Mouse (Mus musculus): ENCODE results near the gene Adamts16. TPM values are rescaled to one million over a fixed set of nuclear protein-coding genes. Genes with fewer than 3 reads are reported as not detected.

Gene Adamts16
- polyA plus RNA-seq, 1 experiment from 2014 or later = 0.20 TPM

DNA sequence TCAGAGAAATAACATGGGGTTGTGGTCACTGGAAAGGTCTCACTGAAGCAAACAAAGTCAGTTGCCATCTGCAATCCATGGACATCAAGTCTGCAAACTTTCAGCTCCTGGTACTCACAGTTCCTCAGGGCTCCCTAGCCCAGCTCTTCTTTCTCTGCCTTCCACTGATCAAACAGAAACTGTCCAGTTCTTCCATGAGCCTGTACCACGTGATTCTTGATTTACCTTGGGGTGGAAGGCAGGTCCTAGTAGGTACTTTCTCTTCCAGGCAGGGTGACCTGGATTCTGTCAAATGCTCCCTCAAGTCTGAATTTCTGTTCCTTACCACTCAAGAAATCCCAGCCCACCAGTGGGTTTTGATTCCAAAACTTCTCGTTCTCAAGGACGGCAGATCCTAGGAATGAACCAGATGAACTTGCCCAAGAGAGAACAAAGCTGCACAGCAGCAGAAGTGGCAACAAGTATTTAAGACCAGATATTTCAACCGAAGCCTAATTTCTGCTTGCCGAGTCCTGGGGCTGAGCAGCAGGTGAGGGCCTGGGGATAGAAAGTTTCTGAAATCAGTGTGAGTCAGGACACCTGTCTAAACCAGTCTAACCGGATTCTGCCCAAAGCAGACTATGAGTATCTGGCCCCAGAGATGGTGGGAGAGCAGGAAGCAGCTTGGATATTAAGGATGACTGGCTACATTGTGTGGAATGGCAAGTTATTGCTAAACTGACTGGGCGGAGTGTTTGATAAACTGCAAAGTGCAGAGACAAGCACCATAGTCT lies 160.0 kb downstream of the Adamts16 start:
- Histone ChIP-seq H3K4me2 (no peak overlapping the region), H3K36me3 (replicated peaks) (no peaks in the 10 kb centered on the region), H3K9me3 (no peaks in the 10 kb centered on the region), H3K4me3 (replicated peaks) (no peak overlapping the region), H3K4me1 (peaks cover 7% of the 10 kb centered on the region; the same call in 1 of the 2 replicates), H3K9ac (no peak overlapping the region), H3K27me3 (no peaks in the 10 kb centered on the region), H3K27ac (no peak overlapping the region)
- 87% methylated on average over 7 of the region's 7 CpGs for WGBS
- no peak for ATAC-seq (ENCODE audit: low FRiP score)

GRCm38 (mm10) chr13:70680316-70680715 lies 161.3 kb downstream of the Adamts16 start:
- H3K9me3 ChIP-seq = no peaks in the 10 kb centered on the region
- peaks cover 6% of the 10 kb centered on the region; the same call in 1 of the 2 replicates for H3K4me1 ChIP-seq
- ATAC-seq (ENCODE audit: low FRiP score) = no peak
- WGBS = 87% methylated on average over 3 of the region's 3 CpGs
- no peaks in the 10 kb centered on the region for H3K27me3 ChIP-seq
- H3K36me3 ChIP-seq (replicated peaks) = no peaks in the 10 kb centered on the region
- no peak overlapping the region for H3K9ac ChIP-seq
- no peak overlapping the region for H3K4me3 ChIP-seq (replicated peaks)
- H3K27ac ChIP-seq = no peak overlapping the region
- no peak overlapping the region for H3K4me2 ChIP-seq

Other genes with a start within 250 kb of the Adamts16 start
- gene Ice1, start 204.2 kb downstream of the Adamts16 start, polyA plus RNA-seq (2016; fragmentation: Nextera tagmentation; extraction: Ambion mirVana) = 32.9 and 33.0 TPM in 2 replicates